Mouse (Mus musculus): ENCODE results near the gene Sowahc.

- TF ChIP-seq CTCF (IDR thresholded peaks at IDR 0.05) (no peak), EP300 (IDR thresholded peaks at IDR 0.05) (no peak)
Observed at GRCm38 (mm10) chr10:59182306-59182705, 39.4 kb upstream of the Sowahc start.

Data from lung, postnatal 0 days (tissue).